Mouse (Mus musculus) heart, postnatal 25 days (tissue): Measurements from ENCODE around the gene Lyg1. TPM values are rescaled to one million over a fixed set of nuclear protein-coding genes. Genes with fewer than 3 reads are reported as not detected.

Source experiments
- DNase-seq: peaks from one replicate; pipeline ENCODE4 v3.0.0; 2022; ENCODE audit warnings: low spot score
- intact Hi-C: fragments of 180-260 bp; cut with DNase I; formaldehyde crosslinking; loops from one replicate; pipeline ENCODE4 v1.15.1; 2025
- total RNA-seq, 2 experiments: library from RNA; stranded (reverse); gene quantifications; 2 replicates each; pipeline ENCODE4 v1.2.3; 2021

Lyg1 gene
- total RNA-seq, 2 experiments from 2014 or later = not detected

DNA sequence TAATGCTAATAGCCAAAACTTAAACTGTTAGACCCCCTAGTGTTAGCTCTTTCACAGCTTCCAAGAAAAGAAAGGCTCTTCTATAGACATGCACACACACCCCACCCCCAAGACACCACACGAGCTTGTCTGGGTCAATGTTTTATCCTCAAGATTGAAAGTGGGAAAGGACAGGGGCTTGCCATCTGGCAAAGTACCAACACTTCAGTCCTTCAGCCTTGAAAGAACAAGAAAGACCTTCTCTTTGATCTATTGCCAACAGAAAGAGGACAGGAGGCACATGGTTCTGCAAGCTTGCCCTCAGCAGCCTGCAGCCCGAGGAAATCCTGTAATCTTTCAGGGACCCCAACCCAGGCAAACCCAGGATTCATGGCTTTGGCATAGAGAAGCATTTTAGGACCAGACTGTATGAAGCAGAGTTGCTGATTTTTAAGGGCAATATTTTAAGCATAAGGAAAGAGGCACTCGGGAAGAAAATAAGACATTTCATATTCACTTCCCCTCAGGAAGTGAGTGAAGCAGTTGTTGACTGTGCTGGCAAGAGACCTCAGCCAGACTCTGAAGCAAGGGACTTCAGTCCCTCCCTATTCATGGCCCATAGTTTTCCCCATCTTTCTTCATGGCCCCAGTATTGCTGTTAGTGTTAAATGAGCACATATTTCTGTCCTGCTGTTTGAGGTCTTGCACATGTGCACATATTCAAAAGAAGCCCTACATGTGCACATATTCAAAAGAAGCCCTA, 698 bp downstream of the Lyg1 start:
- no peak for DNase-seq
- intact Hi-C loops = no loop called here

DNA sequence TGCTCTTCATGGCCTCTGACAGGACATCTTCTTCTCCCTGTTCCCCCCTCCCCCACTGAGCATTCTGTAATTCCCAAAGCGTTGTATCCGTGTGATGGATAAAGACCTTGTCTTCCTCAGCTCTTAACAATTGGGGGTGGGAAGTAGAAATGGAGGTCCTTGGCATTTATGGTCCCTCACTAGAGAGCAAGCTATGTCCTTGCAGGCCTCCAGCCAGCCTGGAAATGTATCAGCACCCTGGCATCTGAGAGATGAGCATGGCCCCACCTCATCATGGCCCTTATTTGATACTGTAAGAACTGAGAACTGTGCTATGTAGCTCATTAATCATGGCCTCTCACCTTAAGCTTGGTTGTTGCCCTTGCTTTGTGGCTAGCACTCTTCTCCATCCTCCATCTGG, 2.3 kb downstream of the Lyg1 start:
- intact Hi-C loops = no loop called here
- DNase-seq = no peak

DNA sequence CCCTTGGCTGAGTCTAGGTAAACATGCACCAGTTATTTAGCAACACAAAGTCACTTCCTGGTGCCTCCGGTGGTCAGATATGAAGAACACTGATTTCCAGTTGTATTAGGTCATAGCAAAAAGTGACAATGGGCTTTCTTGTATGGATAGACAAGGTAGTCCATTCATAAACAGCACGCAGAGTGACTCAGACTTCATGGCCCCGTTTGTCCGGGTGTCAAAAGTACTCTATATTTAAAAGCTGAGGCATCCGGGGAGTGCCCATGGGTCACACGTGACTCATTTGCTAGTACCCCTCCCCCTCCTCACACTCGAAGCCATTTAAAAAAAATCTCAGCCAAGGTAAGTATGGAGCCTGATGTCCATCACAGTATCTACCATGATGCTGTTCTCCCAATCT, 2.8 kb downstream of the Lyg1 start:
- no peak for DNase-seq
- intact Hi-C loops = no loop called here

DNA sequence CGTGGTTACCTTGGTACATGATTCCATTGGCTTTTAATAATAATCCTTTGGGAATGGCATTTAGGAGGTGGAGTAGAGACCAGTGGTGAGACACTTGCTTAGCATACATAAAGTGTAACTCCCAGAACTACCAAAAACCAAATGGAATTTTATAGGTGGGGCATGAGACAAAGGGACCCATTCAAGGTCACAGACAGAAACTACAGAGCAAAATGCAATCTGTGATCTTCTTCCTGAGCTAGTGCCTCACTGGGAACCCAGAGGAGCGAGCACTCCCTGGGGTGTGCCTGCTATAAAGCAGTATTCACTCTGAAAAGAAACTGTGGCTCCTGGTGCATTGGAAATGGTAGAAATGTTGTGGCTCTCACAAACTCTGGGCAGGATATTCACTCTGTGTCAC, 8.7 kb downstream of the Lyg1 start:
- intact Hi-C loops = no loop called here
- DNase-seq = no peak

DNA sequence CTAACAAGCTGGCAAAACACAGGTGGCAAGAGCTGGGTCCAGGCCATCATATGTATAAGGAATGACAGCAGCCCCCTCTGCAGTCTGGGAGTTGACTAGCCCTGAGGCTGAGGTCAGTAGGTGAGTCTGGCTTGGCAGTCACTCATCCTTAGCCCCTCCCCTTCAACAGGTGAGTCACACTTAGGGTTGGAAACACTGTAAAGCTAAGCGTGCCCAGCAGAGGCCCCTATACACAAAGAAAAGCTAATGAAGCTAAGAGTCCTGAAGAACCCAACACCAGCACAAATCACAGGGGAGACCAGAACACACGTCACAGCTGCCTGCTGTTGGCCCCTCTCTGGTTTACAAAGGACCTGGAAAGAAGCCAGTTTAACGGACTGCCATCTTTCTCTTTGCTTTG, 25.8 kb downstream of the Lyg1 start:
- intact Hi-C loops = no loop called here

DNA sequence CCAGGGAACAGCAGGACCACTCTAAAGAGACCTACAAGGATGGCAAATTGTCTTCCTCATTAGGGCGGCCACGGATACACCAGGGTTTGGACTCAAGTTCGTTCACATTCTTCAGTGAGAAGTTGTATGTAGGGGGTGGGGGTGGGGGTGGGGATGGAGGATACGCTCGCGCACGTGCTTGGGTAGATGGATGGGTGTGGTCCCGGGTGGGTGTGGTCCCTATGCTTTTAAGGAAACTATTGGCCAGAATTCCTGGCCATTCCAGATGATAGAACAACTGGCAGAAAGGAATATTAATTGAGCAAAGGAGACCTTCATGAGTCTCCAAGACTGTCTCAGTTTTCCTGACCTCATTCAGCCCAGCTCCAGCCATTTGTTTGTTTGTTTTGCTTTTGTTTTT, 31.6 kb downstream of the Lyg1 start:
- intact Hi-C loops = no loop called here
- no peak for DNase-seq

More for the DNA sequence above, 25.8 kb downstream of the Lyg1 start:
- no peak for DNase-seq

DNA sequence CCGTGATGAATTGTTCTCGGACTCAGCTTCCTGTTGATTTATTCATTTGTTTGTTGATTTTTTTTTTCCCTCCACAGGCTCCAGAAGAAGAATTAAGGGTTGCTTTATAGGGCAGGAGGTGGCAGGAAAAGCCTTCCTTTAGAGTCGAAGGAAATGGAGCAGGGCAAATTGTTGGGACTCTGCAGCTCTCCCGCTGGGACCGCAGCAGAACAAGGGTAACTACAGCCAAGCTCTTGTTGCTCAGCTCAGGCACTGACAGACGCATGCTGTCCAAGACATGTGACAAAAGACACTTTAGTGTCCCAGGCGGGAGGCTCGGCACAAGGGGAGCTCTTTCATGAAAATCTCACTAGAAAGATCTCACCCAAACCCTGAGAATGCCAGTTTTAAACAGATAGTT, 35.0 kb downstream of the Lyg1 start:
- intact Hi-C loops = no loop called here
- DNase-seq = no peak

DNA sequence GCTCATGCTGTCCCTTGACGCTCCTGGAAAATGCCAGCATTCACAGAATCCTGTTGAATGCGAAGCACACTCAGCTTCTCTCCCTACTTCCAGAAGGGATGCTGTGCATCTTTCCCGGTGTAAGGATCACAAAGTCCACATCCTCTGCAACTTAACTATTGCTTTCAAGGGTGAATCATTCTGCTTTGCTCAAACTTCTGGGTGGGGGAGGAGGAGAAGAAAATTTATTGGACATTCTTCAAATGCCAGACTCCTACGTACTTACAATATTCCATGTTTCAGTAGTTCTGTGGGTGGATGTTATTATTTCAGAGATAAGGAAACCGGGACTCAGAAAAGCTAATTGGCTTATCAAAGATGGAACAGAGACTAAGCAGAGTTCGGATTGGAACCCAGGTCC, 39.5 kb downstream of the Lyg1 start:
- intact Hi-C loops = no loop called here
- DNase-seq = no peak

DNA sequence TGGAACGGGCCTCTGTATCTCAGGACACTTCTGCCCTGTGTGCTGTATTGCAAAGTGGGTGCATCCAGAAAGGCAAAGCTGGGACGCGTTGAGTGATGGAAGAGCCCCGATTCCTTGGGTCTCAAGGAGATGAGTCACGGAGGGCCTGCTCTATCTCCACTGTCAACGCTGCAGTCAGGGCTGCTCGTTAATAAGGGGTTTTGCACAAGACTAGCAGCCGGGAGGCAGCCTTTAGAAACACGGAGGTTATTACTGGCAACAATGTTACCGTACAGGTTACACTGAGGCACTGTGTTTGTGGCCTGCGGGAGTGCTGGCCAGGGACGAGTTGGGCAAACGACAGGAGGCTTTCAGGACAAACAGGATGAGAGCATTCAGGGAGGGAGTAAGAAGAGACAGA, 39.9 kb downstream of the Lyg1 start:
- intact Hi-C loops = no loop called here
- DNase-seq = no peak

DNA sequence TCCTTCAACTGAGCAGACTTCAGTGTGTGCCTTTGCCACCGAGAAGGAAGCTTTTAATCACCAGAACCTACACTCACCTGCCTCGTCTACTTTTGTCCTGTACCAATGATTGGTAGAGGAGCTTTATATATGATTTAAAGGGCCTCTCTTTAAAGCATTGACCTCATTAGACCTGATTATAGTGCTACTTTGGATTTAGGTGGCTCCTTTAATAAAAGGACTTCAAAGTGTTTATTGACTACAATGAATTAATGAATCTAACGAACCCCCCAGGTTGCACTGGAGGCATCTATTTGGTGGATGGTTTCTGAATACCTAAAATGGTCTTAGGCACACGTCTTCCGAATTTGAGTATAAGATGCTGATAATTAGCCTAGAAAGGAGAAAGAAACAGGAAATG, 41.2 kb downstream of the Lyg1 start, which contains the start of gene Lyg2:
Lyg2 (minus strand) TSS at position 101 of the 400 bp plus-strand sequence.
- intact Hi-C loops = no loop called here
- DNase-seq = no peak

DNA sequence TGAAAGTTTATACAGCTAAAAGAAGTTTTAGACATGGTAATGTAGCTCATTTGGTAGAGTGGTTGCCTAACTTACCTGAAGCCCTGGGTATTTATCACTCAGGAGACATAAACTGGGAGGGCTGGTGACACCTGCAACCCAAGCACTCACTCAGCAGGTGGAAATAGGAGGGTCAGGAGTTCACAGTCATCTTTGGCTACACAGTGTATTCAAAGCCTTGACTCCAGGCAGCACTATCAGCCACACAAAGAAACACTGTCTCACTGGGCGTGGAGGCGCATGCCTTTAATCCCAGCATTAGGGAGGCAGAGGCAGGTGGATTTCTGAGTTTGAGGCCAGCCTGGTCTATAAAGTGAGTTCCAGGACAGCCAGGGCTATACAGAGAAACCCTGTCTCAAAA, 44.8 kb downstream of the Lyg1 start:
- intact Hi-C loops = no loop called here
- no peak for DNase-seq

DNA sequence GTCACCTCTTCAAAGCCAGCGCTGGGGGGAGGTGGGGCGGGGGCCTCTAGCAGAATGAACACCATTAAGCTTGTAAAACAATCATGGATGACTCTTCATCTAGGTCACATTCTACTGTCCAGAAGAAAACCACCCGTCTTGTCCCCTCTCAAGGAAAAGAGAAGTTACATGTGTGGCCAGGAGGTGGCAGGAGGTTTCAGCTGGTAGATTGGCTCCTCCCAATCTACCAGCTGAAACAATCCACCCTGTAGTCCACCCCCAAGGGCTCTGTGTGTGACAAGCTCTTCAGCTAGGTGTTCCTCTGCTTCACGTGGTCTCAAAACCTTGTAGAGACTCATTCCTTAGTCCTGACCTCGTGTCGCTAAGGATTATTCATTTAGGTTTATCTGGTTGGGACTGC, 54.4 kb downstream of the Lyg1 start:
- intact Hi-C loops = loop anchor here (5.0 kb wide), 1 partner anchor 84 kb away; no protein-coding TSS in a partner anchor
- DNase-seq = no peak

DNA sequence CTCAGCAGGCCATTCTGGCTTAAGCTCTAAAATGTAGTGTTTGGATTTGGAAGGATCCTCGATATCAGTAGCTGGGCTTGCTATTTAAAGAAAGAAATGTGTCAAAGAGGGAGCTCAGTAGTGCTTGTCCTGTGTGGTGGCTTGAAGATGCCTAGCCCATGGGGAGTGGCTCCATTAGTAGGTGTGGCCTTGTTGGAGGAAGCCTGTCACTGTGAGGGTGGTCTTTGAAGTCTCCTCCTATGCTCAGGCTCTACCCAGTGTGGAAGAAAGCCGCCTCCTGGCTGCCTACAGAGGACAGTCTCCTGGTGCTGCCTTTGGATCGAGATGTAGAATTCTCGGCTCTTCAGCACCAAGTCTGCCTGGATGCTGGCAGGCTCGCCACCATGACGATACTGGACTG, 57.3 kb downstream of the Lyg1 start:
- no peak for DNase-seq
- intact Hi-C loops = loop anchor here (5.0 kb wide), 1 partner anchor 87 kb away; no protein-coding TSS in a partner anchor

DNA sequence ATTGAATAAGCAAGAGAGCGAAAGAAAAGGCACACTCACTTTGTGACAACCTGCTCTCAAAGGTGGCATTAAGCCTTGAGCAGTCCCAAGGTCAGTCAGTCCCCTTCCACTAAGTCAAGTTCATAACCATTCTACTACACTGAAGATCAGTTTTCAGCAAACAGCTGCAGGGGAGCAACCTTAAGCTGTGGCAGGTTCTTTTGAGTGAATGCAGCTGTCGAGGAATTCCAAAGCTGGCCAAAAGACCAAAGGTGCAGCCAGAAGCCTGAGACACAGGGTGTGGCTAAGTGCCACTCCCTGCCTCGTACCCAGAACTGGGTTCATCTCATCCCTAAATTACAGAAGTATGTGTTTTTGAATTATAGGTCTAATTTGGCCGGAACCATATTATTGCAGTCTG, 57.7 kb downstream of the Lyg1 start:
- no peak for DNase-seq
- intact Hi-C loops = loop anchor here (5.0 kb wide), 1 partner anchor 87 kb away; no protein-coding TSS in a partner anchor

Other genes with a start within 250 kb of the Lyg1 start
- gene 2010300C02Rik, start 237.7 kb downstream of the Lyg1 start, total RNA-seq = under 1 TPM; 0.53 to 0.73 TPM
- gene Tsga10, start 91.3 kb downstream of the Lyg1 start, total RNA-seq = 1 to 10 TPM; 3.5 to 4.3 TPM
- 10 to 100 TPM; 10.4 to 11.0 TPM for gene Lipt1, start 86.0 kb downstream of the Lyg1 start, total RNA-seq
- gene Mitd1, start 67.3 kb downstream of the Lyg1 start, total RNA-seq = 1 to 10 TPM; 4.7 to 5.1 TPM
- 100 to 1,000 TPM; 384 to 394 TPM for gene Mrpl30, start 67.3 kb downstream of the Lyg1 start, total RNA-seq
- not detected for gene Lyg2, start 41.3 kb downstream of the Lyg1 start, total RNA-seq
- 10 to 100 TPM; 52.6 to 57.2 TPM for gene Txndc9, start 40.1 kb upstream of the Lyg1 start, total RNA-seq
- 10 to 100 TPM; 42.9 to 45.7 TPM for gene Eif5b, start 40.3 kb upstream of the Lyg1 start, total RNA-seq
- 10 to 100 TPM; 12.0 to 16.4 TPM for gene Rev1, start 172.0 kb upstream of the Lyg1 start, total RNA-seq